Mouse (Mus musculus) liver, adult 2 months (tissue): ENCODE results near the gene Katnal1.

Source experiments
- CTCF ChIP-seq: fragments of 200-500 bp; IDR thresholded peaks from 2 replicates; pipeline ENCODE4 v1.5.1; 2011; ENCODE audit warnings: low read depth, low read length, control low read depth
- POLR2A ChIP-seq: fragments of 200-500 bp; IDR thresholded peaks from 2 replicates; pipeline ENCODE4 v1.6.1; 2011; ENCODE audit warnings: low read length, control low read depth; ENCODE audit not compliant: insufficient read depth; ENCODE audit errors: extremely low read depth

DNA sequence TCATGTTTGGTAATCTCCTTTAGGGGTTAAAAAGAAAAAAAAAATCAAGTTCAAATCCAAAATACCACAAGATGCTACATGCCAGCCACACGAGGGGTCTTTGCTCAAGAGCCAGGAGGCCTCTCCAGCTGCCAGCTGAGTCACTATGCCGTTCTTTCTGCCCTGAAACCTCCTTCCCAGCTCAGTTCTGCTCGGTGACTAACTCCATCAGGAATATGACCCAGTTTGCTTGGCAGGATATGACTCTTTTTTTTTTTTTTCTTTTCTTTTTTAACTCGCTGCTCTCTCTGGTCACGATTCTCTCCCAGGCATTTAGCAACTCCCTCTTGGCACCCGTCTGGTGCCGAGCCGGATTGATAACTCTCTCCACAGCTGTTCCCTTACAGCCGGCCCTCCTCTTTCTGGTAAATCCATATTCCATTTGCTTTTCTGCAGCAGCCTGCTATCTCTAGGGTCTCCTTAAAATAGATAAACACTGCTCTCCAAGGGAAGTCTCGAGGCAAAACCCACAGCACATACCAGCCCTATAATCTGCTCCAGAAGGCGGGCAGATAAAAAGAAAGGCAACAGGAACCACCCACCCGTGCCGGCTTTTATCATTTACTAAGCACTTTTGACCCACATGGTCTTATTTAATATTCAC, 36.7 kb upstream of the Katnal1 start:
- TF ChIP-seq CTCF (no peak), POLR2A (no peak)
